Mouse (Mus musculus) c-Kit-negative CD71-positive TER-119-positive erythroid progenitor cells, embryonic 14.5 days (primary cell): ENCODE measurements around the gene Gm49380.
A peak's percentile ranks its signal among the peaks of the same experiment; 100 is the strongest.

Experiments
- DNase-seq: peaks from one replicate; pipeline ENCODE4 v3.0.0-alpha.2; 2013; ENCODE audit warnings: low read depth, low spot score

The Gm49380 gene

GRCm38 (mm10) chr9:44088877-44089608, 24.3 kb downstream of the Gm49380 start:
- DNase-seq: no peak

- no peak for DNase-seq
These were observed 25.4 kb downstream of the Gm49380 start for GRCm38 (mm10) chr9:44087761-44088455.

- DNase-seq: no peak
These were observed 26.3 kb downstream of the Gm49380 start for GRCm38 (mm10) chr9:44086960-44087359.

GRCm38 (mm10) chr9:44085741-44086665, 27.3 kb downstream of the Gm49380 start:
- no peak for DNase-seq

GRCm38 (mm10) chr9:44085276-44085675, 28.0 kb downstream of the Gm49380 start:
- no peak for DNase-seq

- DNase-seq: peak; percentile 44
These were observed 28.6 kb downstream of the Gm49380 start for GRCm38 (mm10) chr9:44084659-44085229.

GRCm38 (mm10) chr9:44084236-44084635, 29.1 kb downstream of the Gm49380 start:
- DNase-seq: no peak

GRCm38 (mm10) chr9:44083392-44084121, 29.7 kb downstream of the Gm49380 start:
- no peak for DNase-seq

GRCm38 (mm10) chr9:44082266-44082665, 31.0 kb downstream of the Gm49380 start:
- no peak for DNase-seq

- no peak for DNase-seq
These were observed 31.7 kb downstream of the Gm49380 start for GRCm38 (mm10) chr9:44081581-44081980.

- no peak for DNase-seq
These were observed 32.3 kb downstream of the Gm49380 start for GRCm38 (mm10) chr9:44080953-44081352.

GRCm38 (mm10) chr9:44079997-44080780, 33.1 kb downstream of the Gm49380 start:
- DNase-seq: no peak

GRCm38 (mm10) chr9:44078955-44079756, 34.1 kb downstream of the Gm49380 start:
- no peak for DNase-seq

GRCm38 (mm10) chr9:44078136-44078797, 35.0 kb downstream of the Gm49380 start:
- no peak for DNase-seq

GRCm38 (mm10) chr9:44077266-44077910, 35.9 kb downstream of the Gm49380 start:
- DNase-seq: no peak

- no peak for DNase-seq
These were observed 36.6 kb downstream of the Gm49380 start for GRCm38 (mm10) chr9:44076764-44077120.

GRCm38 (mm10) chr9:44075996-44076763, 37.1 kb downstream of the Gm49380 start:
- DNase-seq: no peak
